Mouse (Mus musculus) limb, embryonic 13.5 days (tissue): Measurements from ENCODE around the gene Fars2. TPM values are rescaled to one million over a fixed set of nuclear protein-coding genes. Genes with fewer than 3 reads are reported as not detected.

Experiments
- ATAC-seq: fragments of 200-750 bp; cut with Nextera tagmentation; 2 replicates; pipeline ENCODE4 v1.8.0; 2017; ENCODE audit warnings: low read depth, moderate number of reproducible peaks, moderate TSS enrichment; ENCODE audit not compliant: low FRiP score
- H3K27ac ChIP-seq: fragments of 300-500 bp; sonication (generic); 2 replicates; pipeline ENCODE4 v1.5.1; 2015; ENCODE audit warnings: inconsistent platforms, mild to moderate bottlenecking, moderate library complexity
- H3K27me3 ChIP-seq: fragments of 300-500 bp; sonication (generic); 2 replicates; pipeline ENCODE4 v1.6.1; 2015; ENCODE audit warnings: mild to moderate bottlenecking, inconsistent platforms
- H3K36me3 ChIP-seq: fragments of 300-500 bp; sonication (generic); 2 replicates; pipeline ENCODE4 v1.6.1; 2015; ENCODE audit warnings: inconsistent platforms, mild to moderate bottlenecking, moderate library complexity
- H3K4me1 ChIP-seq: fragments of 300-500 bp; sonication (generic); 2 replicates; pipeline ENCODE4 v1.6.1; 2015; ENCODE audit warnings: inconsistent platforms
- H3K4me2 ChIP-seq: fragments of 300-500 bp; sonication (generic); replicated peaks from 2 replicates; pipeline ENCODE4 v1.6.1; 2015; ENCODE audit warnings: inconsistent platforms, mild to moderate bottlenecking, moderate library complexity
- H3K4me3 ChIP-seq: fragments of 300-500 bp; sonication (generic); 2 replicates; pipeline ENCODE4 v1.5.1; 2015; ENCODE audit warnings: moderate library complexity, mild to moderate bottlenecking, inconsistent platforms
- H3K9ac ChIP-seq: fragments of 300-500 bp; sonication (generic); 2 replicates; pipeline ENCODE4 v1.6.1; 2015; ENCODE audit warnings: mild to moderate bottlenecking, inconsistent platforms
- H3K9me3 ChIP-seq: fragments of 300-500 bp; sonication (generic); 2 replicates; pipeline ENCODE4 v1.6.1; 2016; ENCODE audit warnings: inconsistent platforms
- WGBS: fragments of 180-500 bp; shearing (Covaris S2); methylation state at CpG from one replicate; pipeline ENCODE4 v1.1.7; 2015; 5-methylcytosine and 5-hydroxymethylcytosine counted together
- polyA plus RNA-seq: library from polyadenylated mRNA; unstranded; fragments of >200 nt; fragmentation: Nextera tagmentation; extraction: Ambion mirVana; gene quantifications from 2 replicates; pipeline ENCODE4 v1.2.1, GENCODE M21; 2015

Fars2 gene
- 31.5 and 35.1 TPM in 2 replicates for polyA plus RNA-seq

DNA sequence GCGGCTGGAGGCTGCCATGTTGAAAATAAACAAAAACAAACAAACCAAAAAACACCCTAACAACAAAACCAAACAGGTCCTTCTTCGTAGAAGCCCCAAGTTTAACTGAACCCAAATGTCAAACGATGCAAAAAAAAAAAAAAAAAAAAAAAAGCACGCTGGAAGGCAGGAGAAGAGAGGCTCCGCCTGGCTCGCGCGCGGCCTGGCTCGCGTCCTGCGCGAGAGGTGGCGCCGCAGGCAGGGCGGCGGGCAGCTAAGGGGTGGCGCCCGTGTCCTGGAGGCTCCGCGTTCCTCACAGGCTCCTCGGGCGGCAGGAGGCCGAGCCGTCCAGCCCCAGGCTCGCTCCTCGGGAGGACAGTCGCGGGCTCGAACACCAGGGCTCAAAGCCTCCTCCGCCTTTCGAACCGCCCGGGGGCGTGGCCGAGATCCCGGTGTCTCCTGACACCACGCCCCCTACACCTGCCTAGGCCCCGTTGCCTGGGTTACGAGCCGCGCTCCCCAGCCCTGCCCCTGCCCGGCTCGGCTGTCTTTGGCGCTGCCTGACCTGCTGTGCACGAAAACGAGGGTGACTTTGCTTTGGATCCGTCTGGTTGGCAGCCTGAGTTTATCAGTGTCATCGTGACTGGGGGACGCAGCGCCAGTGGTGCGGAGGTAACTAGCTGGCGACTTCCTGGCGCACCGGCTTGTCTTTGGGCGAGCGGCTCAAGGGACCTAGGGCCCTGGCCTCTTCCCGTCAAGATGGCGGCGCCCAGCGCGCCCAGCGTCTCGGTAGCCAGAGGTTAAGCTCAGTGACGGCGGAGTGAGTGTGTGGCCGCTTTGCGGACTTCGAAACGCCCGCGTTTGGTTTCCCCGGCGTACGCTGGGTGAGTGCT is at the start of gene Fars2, which contains the start of gene Lyrm4:
Gene Fars2, plus strand, starts transcription at position 270 of the 872 bp plus-strand sequence.
Gene Lyrm4, minus strand, starts transcription at position 384 of the 872 bp plus-strand sequence.
- peak within 1 kb of the TSS; percentile 73 for H3K9ac ChIP-seq
- WGBS: under 1% methylated on average over 74 of the region's 75 CpGs
- no peaks in the 10 kb centered on the region for H3K27me3 ChIP-seq
- peaks cover 12% of the 10 kb centered on the region for H3K4me1 ChIP-seq
- H3K4me3 ChIP-seq: peak within 1 kb of the TSS; percentile 70
- H3K27ac ChIP-seq: peak within 1 kb of the TSS; percentile 90
- no peaks in the 10 kb centered on the region for H3K36me3 ChIP-seq
- H3K9me3 ChIP-seq: no peaks in the 10 kb centered on the region
- ATAC-seq: peak; percentile 99
- H3K4me2 ChIP-seq: peak within 1 kb of the TSS; percentile 90

GRCm38 (mm10) chr13:36074484-36074883 is 42.7 kb upstream of the Fars2 start:
- no peak overlapping the region for H3K4me3 ChIP-seq
- H3K9me3 ChIP-seq: no peaks in the 10 kb centered on the region
- H3K4me2 ChIP-seq: no peak overlapping the region
- no peak overlapping the region for H3K27ac ChIP-seq
- no peak overlapping the region for H3K9ac ChIP-seq
- no peaks in the 10 kb centered on the region for H3K4me1 ChIP-seq
- no peak for ATAC-seq
- no peaks in the 10 kb centered on the region for H3K36me3 ChIP-seq
- no peaks in the 10 kb centered on the region for H3K27me3 ChIP-seq
- WGBS: 88% methylated on average over 3 of the region's 3 CpGs

DNA sequence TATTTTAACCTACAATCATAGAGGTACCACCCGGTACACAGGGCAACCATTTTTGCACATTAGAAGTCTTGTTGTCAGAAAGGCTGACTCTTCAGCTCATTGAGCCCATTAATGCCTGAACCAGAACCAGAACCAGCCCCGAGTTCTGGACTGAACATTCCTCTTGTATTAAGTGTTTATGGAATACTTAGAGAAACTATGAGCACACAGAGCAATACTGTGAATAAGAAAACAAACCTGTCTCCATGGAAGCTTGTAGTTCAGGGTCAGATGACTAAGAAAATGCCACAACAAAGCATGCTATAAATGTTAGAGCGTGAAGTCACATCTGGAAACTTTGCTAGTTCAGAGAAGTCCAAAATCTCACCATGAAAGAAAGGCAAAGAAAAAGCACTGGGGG is 35.6 kb upstream of the Fars2 start:
- Histone ChIP-seq H3K9me3 (no peaks in the 10 kb centered on the region), H3K4me3 (no peak overlapping the region), H3K27me3 (no peaks in the 10 kb centered on the region), H3K4me2 (no peak overlapping the region), H3K4me1 (no peaks in the 10 kb centered on the region; the same call in 1 of the 2 replicates), H3K36me3 (no peaks in the 10 kb centered on the region), H3K27ac (no peak overlapping the region), H3K9ac (no peak overlapping the region)
- 82% methylated on average over 3 of the region's 3 CpGs for WGBS
- ATAC-seq: no peak

DNA sequence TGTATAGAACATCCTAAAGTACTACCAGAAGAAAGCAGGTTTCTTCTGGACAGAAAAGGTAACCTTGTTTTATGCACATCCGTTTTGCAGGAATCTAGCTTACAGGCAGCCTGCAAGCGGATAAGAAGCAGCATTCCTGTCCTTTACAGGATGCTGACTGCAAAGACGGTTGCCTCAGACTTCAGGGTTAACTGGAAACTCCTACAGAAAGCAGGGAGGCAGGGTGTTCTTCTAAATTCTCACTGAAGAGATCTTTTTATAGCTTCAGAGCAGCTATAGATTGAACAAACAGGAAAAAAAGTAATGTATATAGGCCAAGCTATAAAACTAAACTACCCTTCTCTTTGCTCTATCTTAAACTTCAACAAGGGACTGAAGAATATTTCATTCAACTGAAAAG is 32.5 kb upstream of the Fars2 start:
- WGBS: 75% methylated on average over 3 of the region's 3 CpGs
- H3K9me3 ChIP-seq: no peaks in the 10 kb centered on the region
- no peak overlapping the region for H3K4me2 ChIP-seq
- H3K36me3 ChIP-seq: no peaks in the 10 kb centered on the region
- no peak for ATAC-seq
- no peaks in the 10 kb centered on the region for H3K27me3 ChIP-seq
- no peak overlapping the region for H3K4me3 ChIP-seq
- no peak overlapping the region for H3K27ac ChIP-seq
- no peak overlapping the region for H3K9ac ChIP-seq
- H3K4me1 ChIP-seq: no peaks in the 10 kb centered on the region; the same call in 1 of the 2 replicates

DNA sequence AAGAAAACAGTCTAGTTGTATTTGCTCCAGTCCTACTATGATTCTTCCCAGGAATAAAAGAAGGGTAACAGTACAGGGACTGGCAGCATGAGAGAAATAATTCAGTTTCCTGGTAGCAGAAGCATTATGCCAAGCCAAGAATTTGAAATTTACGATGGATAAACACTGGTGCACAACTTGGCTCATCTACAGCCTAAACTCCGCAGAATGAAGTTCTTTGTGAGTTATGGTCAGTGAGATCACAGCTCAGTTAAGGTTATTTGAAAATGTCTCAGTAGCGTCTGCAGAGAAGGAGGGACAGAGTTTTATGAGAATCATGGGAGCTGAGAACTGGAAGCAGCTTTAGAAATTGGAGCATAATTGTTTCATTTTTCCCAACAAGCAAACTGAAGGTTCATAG is 31.2 kb upstream of the Fars2 start:
- Histone ChIP-seq H3K9ac (no peak overlapping the region), H3K27ac (no peak overlapping the region), H3K4me2 (no peak overlapping the region), H3K27me3 (no peaks in the 10 kb centered on the region), H3K36me3 (peaks cover 8% of the 10 kb centered on the region; the same call in 1 of the 2 replicates), H3K9me3 (no peaks in the 10 kb centered on the region), H3K4me3 (no peak overlapping the region), H3K4me1 (no peaks in the 10 kb centered on the region; the same call in 1 of the 2 replicates)
- WGBS: 44% methylated on average over 3 of the region's 3 CpGs
- no peak for ATAC-seq

DNA sequence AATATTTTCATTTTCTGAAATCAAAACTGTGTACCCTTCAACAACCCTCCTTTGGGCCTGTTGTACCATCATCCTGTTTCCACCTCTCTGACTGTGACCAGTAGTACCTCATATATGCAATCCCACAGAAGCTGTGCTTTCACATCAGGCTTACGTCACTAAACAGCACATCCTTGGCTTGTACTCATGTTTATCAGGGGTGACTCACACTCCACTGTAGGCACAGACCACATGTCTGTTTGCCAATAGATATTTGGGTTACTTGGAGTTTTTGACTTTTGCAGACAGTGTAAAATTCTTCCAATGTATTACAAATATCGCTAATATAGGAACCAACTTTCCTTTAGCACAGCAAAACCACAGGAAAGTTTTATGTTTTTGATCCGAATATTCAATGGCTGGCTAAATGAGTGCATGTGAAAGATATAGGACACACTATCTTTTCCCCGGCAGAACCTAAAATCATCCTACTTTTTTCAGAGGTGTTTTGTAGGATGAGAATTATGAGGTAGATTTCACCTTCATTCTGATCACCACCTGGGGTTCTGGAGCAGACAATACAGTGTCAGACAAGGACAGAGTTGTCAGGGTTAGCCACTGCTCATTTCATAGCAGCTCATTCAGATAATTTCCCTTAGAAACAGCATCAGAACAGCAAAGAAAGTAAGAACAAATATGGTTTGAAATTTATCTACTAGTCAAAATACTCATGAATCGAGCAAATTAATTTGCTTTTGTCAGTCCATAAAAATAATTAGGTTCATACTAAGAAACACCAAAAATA is 30.4 kb upstream of the Fars2 start:
- ATAC-seq: no peak

DNA sequence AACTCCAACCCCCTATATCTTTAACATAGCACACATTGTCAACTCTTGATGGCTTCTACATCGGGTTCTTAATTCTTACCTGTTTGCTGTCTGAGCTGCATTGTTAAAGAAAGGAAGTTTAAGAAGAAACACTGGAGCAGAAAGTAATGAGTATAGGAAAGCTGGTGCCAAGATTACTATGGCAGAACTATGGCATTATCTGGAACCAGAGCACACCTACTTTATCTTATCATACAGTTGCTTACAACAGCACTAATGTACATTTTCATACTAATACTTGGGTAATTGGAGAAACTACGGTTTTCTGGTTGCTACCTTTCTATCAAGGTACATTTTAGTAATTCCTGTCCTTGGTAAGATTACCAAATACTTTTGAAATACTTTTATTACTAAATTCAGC is 29.8 kb upstream of the Fars2 start:
- Histone ChIP-seq H3K4me1 (no peaks in the 10 kb centered on the region; the same call in 1 of the 2 replicates), H3K4me3 (no peak overlapping the region), H3K36me3 (peaks cover 12% of the 10 kb centered on the region; the same call in 1 of the 2 replicates), H3K4me2 (no peak overlapping the region), H3K9me3 (no peaks in the 10 kb centered on the region), H3K27me3 (no peaks in the 10 kb centered on the region), H3K9ac (no peak overlapping the region), H3K27ac (no peak overlapping the region)
- ATAC-seq: no peak
- 89% methylated on average over 2 of the region's 2 CpGs for WGBS

More for the DNA sequence above, 30.4 kb upstream of the Fars2 start:
- Histone ChIP-seq H3K9ac (no peak overlapping the region), H3K27ac (no peak overlapping the region), H3K27me3 (no peaks in the 10 kb centered on the region), H3K4me1 (no peaks in the 10 kb centered on the region; the same call in 1 of the 2 replicates), H3K4me2 (no peak overlapping the region), H3K4me3 (no peak overlapping the region), H3K36me3 (peaks cover 12% of the 10 kb centered on the region; the same call in 1 of the 2 replicates), H3K9me3 (no peaks in the 10 kb centered on the region)
- WGBS: 89% methylated on average over 5 of the region's 5 CpGs

DNA sequence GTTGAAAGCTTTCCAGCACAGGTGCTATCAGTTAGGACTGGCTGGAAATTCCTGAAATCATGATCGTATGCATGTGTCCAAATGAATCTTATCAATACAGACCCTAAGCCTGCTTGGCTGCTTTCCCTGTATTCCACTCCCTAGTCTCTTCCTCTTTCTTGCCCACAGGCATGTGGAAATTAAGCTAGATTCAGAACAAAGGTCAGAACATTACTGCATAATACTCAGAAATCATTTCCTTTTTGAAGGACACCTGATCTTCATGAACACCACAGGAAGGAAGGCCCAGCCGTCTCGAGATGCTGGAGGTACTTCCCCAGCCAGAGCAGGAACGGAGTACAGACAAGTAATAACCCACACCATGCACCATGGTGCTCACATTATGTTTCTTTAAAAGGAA is 29.0 kb upstream of the Fars2 start:
- no peak for ATAC-seq
- 67% methylated on average over 4 of the region's 4 CpGs for WGBS
- H3K4me1 ChIP-seq: no peaks in the 10 kb centered on the region; the same call in 1 of the 2 replicates

GRCm38 (mm10) chr13:36096684-36097383 is 20.4 kb upstream of the Fars2 start:
- no peak for ATAC-seq
- Histone ChIP-seq H3K4me1 (no peaks in the 10 kb centered on the region), H3K4me2 (no peak overlapping the region), H3K9ac (no peak overlapping the region), H3K36me3 (no peaks in the 10 kb centered on the region), H3K27ac (no peak overlapping the region), H3K9me3 (no peaks in the 10 kb centered on the region), H3K4me3 (no peak overlapping the region), H3K27me3 (no peaks in the 10 kb centered on the region)
- 85% methylated on average over 5 of the region's 5 CpGs for WGBS

More for the DNA sequence above, 29.0 kb upstream of the Fars2 start:
- Histone ChIP-seq H3K9me3 (no peaks in the 10 kb centered on the region), H3K4me2 (no peak overlapping the region), H3K4me3 (no peak overlapping the region), H3K9ac (no peak overlapping the region), H3K27me3 (no peaks in the 10 kb centered on the region), H3K27ac (no peak overlapping the region), H3K36me3 (peaks cover 12% of the 10 kb centered on the region; the same call in 1 of the 2 replicates)

DNA sequence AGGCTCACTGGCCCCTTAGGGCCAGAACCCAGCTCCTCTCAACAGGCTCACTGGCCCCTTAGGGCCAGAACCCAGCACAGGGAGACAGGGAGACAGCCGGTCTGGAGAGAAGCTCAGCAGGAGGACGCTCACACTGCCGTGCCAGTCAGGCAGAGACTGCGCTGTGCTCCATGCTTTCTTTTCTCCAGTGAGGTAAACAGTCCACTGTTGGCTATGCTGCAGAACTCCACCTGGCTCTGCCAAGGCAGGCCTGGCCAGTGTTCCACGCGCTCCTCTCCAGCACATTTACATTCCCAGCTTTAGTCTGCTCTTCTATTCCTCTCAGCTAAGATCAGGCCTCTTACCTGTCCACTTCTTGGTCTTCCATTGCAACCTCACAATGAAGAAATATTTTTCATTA is 11.6 kb upstream of the Fars2 start:
- no peak overlapping the region for H3K4me3 ChIP-seq
- 96% methylated on average over 6 of the region's 6 CpGs for WGBS
- H3K4me2 ChIP-seq: no peak overlapping the region
- no peak overlapping the region for H3K9ac ChIP-seq
- H3K36me3 ChIP-seq: no peaks in the 10 kb centered on the region
- no peaks in the 10 kb centered on the region for H3K27me3 ChIP-seq
- ATAC-seq: no peak
- no peaks in the 10 kb centered on the region for H3K4me1 ChIP-seq
- no peak overlapping the region for H3K27ac ChIP-seq
- H3K9me3 ChIP-seq: no peaks in the 10 kb centered on the region

DNA sequence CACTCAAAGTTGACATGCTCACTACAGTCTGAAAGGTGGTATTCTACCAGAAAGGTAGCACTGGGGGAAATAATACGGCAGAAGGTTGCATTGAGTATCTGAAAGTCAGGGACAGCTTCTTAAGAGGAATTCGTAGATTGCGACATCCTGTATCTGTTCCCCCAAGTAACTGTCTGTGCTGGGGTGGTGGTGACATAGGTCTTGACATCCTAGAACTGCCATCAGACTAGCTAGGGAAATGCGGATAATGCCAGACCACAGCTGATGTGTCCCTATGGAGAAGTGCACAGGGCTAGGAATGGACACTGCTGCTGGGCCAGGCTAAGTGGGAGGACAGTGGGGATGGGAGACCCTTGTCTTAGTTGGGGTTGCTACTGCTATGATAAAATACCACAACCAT is 8.7 kb upstream of the Fars2 start:
- Histone ChIP-seq H3K4me1 (no peaks in the 10 kb centered on the region), H3K27ac (no peak overlapping the region), H3K27me3 (no peaks in the 10 kb centered on the region), H3K9me3 (no peaks in the 10 kb centered on the region), H3K36me3 (no peaks in the 10 kb centered on the region), H3K4me2 (no peak overlapping the region), H3K4me3 (no peak overlapping the region), H3K9ac (no peak overlapping the region)
- WGBS: 96% methylated on average over 4 of the region's 4 CpGs
- ATAC-seq: no peak
